Mouse (Mus musculus) heart, adult 10 weeks (tissue): Measurements from ENCODE around the gene Fto. TPM values are rescaled to one million over a fixed set of nuclear protein-coding genes. Genes with fewer than 3 reads are reported as not detected.

Source experiments
- polyA plus RNA-seq: library from polyadenylated mRNA; stranded (reverse); fragments of 350-450 nt; fragmentation: Illumina TruSeq; extraction: RNeasy Lipid Tissue Mini Kit (QIAGEN cat#74804); gene quantifications from one replicate; pipeline ENCODE4 v1.2.3, GENCODE M21; 2014; ENCODE audit warnings: low read depth, low replicate concordance

Fto gene
- 53.2 TPM for polyA plus RNA-seq

GRCm38 (mm10) chr8:91312835-91313832, at the start of gene Fto, which contains the start of gene Rpgrip1l:
Gene Fto (plus strand): TSS chr8:91313525.
Gene Rpgrip1l (minus strand): TSS chr8:91313262.

Other genes starting within 250 kb of the Fto start
- gene Rbl2, start 243.5 kb upstream of the Fto start, polyA plus RNA-seq: 32.5 TPM
- gene Aktip, start 113.5 kb upstream of the Fto start, polyA plus RNA-seq: 60.7 TPM
- gene Rpgrip1l, start 263 bp upstream of the Fto start, polyA plus RNA-seq: 1.8 TPM